Mouse (Mus musculus) left cerebral cortex, adult 2 months (tissue): ENCODE results near the gene Ercc6. TPM values are rescaled to one million over a fixed set of nuclear protein-coding genes. Genes with fewer than 3 reads are reported as not detected.
A peak's percentile ranks its signal among the peaks of the same experiment; 100 is the strongest.

ENCODE experiments used
- DNase-seq, 2 experiments: peaks; one replicate each; pipeline ENCODE4 v3.0.0; 2021 to 2022; ENCODE audit warnings: low spot score in 2 of 2, mixed read lengths in 1 of 2; ENCODE audit errors: extremely low spot score in 1 of 2
- H3K27ac ChIP-seq: fragments of 200-600 bp; 2 replicates; pipeline ENCODE4 v1.8.1; 2022
- H3K4me3 ChIP-seq: fragments of 200-600 bp; 2 replicates; pipeline ENCODE4 v1.8.1; 2022
- CTCF ChIP-seq: fragments of 200-600 bp; IDR thresholded peaks from 2 replicates; pipeline ENCODE4 v1.8.1; 2022; ENCODE audit warnings: antibody characterized with exemption, mild to moderate bottlenecking, moderate library complexity
- intact Hi-C: fragments of 180-260 bp; cut with DNase I; formaldehyde crosslinking; loops from one replicate; pipeline ENCODE4 v1.15.1; 2025
- total RNA-seq, 2 experiments: library from RNA; stranded (reverse); gene quantifications; 2 replicates each; pipeline ENCODE4 v1.2.3; 2021

Ercc6 gene
- total RNA-seq, 2 experiments from 2014 or later = 21.5 to 23.3 TPM

DNA sequence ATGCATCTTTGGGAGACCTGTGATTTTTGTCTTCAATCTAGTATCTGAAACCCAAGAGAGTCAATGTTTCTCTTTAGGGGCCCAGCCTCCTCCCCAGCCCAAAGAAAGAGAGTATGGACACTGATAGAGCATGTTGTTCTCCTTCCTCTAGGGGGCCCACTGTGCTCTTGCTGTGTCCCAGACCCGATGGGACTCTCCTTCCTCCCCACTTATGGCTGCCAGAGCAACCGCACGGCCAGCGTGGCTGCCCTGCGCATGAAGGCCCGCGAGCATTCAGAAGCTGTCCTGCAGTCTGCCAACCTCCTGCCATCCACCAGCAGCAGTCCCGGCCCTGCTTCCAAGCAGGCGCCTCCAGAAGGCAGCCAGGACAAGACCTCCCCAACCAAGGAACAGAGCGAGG lies 115.3 kb downstream of the Ercc6 start:
- no peak overlapping the region for H3K27ac ChIP-seq
- H3K4me3 ChIP-seq = no peak overlapping the region
- TF ChIP-seq CTCF = peak; percentile 24
- intact Hi-C loops = no loop called here
- DNase-seq = no peak

Other genes with a start within 250 kb of the Ercc6 start
- 100 to 1,000 TPM; 110 to 114 TPM for gene Ogdhl, start 191.5 kb upstream of the Ercc6 start, total RNA-seq
- not detected for gene 1700024G13Rik, start 125.1 kb upstream of the Ercc6 start, total RNA-seq
- 1 to 10 TPM in 1 of 2 experiments, under 1 TPM in 1; 0.77 to 1.1 TPM for gene Slc18a3, start 48.7 kb upstream of the Ercc6 start, total RNA-seq
- 1 to 10 TPM in 1 of 2 experiments, under 1 TPM in 1; 0.25 to 1.4 TPM for gene Chat, start 47.5 kb upstream of the Ercc6 start, total RNA-seq
- gene Prrxl1, start 85.9 kb downstream of the Ercc6 start, total RNA-seq = not detected
- gene 3425401B19Rik, start 171.8 kb downstream of the Ercc6 start, total RNA-seq = under 1 TPM; 0.07 to 0.20 TPM